Mouse (Mus musculus) layer of hippocampus, adult 9-11 months (tissue): ENCODE data around the gene Borcs5.

Experiments
- DNase-seq: peaks from one replicate; pipeline ENCODE4 v3.0.0; 2022

Gene Borcs5

GRCm38 (mm10) chr6:134639210-134639609 is at the start of gene Borcs5:
Gene Borcs5 (plus strand): TSS chr6:134639510.
- no peak for DNase-seq

GRCm38 (mm10) chr6:134591614-134592013 is 47.7 kb upstream of the Borcs5 start:
- DNase-seq = no peak

GRCm38 (mm10) chr6:134594569-134595442 is 44.5 kb upstream of the Borcs5 start:
- no peak for DNase-seq

DNA sequence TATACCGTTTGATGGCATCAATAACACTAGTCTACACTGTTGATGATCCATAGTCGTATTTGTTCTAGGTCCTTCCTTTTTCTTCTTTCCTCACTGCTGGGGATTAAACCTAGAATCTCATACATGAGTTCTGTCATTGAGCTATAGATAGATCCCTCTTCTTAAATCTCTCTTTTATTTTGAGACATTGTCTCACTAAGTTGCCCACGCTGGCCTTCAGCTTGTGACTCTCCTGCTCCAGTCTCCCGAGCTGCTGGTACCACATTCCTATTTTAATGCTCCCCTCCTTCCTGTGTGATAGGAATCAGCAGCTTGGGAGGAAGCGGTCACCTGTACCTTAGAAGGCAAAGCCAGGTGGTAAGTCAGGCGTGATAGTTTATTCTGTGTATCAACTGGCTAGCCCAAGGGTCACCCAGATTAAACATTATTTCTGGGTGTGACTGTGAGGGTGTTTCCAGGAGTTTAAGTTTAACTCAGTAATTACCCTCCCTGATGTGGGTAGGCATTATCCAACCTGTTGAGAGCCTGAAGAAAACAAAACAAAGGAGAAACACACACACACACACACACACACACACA is 41.6 kb upstream of the Borcs5 start:
- no peak for DNase-seq

DNA sequence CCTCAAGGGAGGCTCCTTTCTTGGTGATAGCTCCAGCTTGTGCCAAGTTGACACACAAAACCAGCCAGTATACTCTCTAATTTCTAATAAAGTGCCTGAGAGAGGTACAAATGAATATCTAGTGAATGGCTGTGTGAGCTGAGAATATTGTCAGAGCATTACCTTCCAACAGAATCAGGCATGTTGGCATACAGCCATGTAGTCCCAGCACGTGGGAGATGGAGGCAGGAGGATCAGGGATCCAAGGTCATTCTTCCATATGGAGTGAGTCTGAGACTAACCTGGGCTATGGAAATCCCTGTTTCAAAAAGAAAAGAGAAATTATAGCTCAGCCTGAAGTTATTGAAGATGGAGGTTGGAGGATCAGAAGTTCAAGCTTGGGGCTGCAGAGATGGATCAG is 40.1 kb upstream of the Borcs5 start:
- no peak for DNase-seq

- DNase-seq = no peak
These were observed 38.2 kb upstream of the Borcs5 start for GRCm38 (mm10) chr6:134601130-134601529.

- no peak for DNase-seq
These were observed 37.5 kb upstream of the Borcs5 start for GRCm38 (mm10) chr6:134601766-134602165.

DNA sequence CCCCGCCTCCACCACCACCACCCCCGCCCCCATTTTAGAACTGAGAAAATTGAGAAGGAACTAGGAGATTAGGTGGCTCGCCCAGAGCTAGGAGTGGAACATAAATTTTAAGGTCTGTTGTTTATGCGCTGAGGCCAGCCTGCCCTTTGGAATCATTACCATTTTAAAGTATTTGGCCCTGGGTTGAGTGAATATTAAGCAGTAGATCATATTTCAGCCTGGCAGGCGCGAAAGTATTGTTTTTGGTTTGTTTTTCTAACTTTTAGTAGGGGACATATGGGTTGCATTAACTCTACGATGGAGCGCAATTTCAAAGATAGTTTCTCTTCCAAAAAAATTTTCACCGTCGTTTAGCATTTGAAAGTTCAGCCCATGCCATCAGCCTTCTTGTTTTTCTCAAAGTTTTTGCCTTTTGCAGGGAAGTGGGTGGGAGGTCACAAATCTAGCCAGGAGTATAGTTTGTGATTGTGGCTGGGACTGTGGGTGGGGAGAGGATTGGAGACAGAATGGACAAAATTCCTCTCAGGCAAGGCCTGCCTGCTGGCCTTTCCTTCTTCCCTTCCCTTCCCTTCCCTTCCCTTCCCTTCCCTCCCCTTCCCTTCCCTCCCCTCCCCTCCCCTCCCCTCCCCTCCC is 36.8 kb upstream of the Borcs5 start:
- no peak for DNase-seq

GRCm38 (mm10) chr6:134605196-134605595 is 34.1 kb upstream of the Borcs5 start:
- no peak for DNase-seq

GRCm38 (mm10) chr6:134606540-134606939 is 32.8 kb upstream of the Borcs5 start:
- no peak for DNase-seq

GRCm38 (mm10) chr6:134606949-134607746 is 32.2 kb upstream of the Borcs5 start:
- DNase-seq = no peak

DNA sequence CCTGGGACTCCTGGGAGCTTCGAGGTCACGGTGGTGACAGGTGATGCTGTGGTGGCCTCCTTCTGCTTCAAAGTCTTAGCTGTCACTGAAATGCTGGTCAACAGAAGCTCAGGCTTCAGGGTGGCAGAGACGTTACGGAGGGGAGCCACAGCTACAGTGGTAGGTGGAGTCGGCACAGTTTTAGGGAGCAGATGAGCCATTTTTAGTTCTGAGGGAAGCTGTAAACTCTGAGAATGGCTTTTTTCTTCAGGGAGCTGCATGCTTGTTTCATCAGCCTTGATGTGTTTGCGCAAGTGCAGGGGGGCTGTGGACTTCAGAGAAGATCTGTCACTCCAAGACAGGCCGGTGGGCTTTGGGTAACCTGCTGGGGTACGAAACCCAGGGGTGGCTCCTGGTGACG is 28.9 kb upstream of the Borcs5 start:
- no peak for DNase-seq

- DNase-seq = no peak
These were observed 27.4 kb upstream of the Borcs5 start for GRCm38 (mm10) chr6:134611896-134612295.

- DNase-seq = no peak
These were observed 25.0 kb upstream of the Borcs5 start for GRCm38 (mm10) chr6:134614322-134614721.

DNA sequence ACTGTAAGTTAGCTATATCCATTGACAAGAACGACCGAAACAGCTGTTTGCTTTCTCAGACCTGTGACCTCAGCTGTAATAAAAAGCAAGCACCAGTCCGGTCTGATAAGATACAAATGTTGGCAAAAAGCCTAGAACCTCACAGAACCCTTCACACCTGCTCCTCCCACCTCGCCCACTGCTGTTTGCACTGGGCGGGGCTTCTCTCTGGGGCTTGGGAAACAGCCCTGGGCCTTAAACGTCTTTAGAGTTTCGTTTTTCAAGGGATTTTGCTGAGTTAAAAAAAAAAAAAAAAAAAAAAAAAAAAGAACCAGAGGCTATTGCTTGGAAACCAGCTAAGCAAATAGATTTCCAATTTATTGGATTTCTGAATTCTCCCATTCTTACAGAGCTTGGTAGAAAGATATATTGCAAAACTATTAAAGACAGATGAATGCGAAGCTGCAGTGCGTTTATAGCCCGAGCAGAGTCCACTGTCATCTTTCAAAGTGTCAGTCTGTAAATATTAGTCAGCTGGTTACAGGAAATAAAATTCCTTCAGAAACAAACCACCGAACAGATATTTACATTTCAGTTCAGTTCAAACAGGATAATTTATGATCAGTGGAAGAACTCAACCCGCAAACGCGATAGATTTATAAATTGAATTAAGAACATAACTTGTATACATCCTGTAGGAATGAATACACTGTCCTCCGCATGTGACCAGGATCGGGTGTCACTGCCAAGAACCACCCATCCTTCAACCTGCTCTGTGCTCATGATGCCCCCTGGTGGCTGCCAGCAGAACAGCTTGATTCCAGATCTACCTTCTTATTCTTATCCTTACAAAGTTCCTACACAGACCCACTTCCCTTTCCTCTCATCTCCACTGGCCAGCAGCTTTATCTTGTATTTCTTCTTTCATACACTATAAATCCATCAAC is 24.3 kb upstream of the Borcs5 start:
- peak; percentile 79 for DNase-seq

GRCm38 (mm10) chr6:134617589-134617988 is 21.7 kb upstream of the Borcs5 start:
- DNase-seq = no peak

DNA sequence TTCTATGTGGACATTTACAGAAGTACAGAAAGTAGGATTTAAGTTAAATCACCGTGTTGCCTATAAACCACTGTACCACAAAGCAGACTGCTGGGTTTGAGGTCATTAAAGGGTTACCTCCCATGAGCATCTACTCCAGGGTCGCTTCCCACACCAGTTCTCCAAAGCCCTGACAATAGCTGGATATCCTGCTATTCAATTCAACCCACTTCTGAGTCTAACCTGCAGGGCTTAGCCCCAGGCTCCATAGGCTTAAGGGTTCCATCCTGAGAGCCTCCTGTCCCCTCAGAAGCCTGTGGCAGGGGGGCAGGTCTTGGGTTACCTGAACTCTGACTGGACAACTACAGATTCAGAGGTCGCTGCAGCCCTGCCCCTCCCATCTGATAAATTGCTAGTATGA is 19.2 kb upstream of the Borcs5 start:
- DNase-seq = no peak

DNA sequence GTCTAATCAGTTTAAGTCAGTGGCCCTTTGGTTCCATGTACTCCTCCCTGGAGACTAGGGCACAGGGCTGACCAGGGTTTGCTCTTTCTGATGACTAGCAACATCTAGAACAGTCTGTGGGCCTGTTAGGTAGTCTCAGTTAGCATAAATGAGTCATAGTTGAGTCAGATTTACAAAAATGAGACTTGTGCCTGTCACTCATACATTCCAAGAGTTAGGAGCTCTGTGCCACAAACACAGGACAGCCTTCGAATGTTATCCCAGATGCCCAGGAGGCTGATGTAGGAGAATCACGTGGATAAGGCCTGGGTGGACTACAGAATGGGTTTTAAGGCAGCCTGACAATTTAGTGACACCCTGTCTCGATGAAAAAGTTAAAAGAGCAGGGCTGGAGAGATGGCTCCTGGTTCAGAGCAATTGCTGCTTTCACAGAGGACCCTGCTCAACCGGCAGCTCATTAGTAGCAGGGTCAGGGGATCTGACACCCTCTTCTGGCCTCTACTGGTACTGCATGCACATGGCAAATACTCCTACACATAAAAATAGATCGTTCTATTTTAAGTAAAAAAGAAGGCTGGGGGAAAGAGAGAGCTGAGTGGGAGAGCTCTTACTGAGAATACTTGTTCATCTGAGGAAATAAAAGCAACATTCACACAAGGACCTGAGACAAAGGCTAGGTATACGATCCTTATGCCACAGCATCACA is 18.3 kb upstream of the Borcs5 start:
- DNase-seq = peak; percentile 64

- peak; percentile 32 for DNase-seq
These were observed 17.8 kb upstream of the Borcs5 start for GRCm38 (mm10) chr6:134621552-134621949.

DNA sequence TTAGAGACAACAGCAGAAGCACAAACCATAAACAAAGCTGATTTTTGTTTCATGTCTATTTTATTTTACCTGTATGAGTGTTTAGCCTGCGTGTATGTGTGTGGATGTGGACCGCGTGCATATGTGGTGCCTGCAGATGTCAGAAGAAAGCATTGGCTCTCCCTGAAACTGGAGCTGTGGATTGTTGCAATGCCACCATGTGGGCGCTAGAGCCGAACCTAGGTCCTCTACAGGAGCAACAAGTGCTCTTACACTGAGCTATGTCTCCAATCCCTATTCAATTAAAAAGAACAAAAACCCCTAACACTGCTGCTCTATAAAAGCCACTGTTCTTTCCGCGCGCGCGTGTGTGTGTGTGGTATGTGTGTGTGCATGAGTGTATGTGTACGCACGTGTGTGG is 13.9 kb upstream of the Borcs5 start:
- DNase-seq = no peak

DNA sequence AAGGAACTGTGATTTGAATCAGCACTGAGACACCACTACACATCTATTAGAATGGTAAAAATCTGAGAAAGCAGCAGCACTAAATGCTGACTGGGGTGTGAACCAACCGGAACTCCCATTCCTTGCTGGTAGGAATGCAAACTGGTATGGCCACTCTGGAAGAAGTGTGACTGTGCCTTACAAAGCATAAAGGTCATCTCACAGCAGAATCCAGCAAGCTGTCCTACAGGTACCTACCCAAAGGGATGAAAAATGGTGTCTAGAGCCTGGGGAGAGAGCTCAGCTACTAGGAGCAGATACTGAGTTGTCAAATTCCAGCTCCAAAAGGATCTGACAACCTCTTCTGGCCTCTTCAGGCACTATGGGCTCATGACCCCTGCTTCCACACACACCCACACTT is 12.7 kb upstream of the Borcs5 start:
- no peak for DNase-seq
